Mouse (Mus musculus) CH12.LX (cell line): ENCODE data around the gene Mark4.

Experiments
- CTCF ChIP-seq, 2 experiments: IDR thresholded peaks in 1 of 2; conservative IDR thresholded peaks in 1 of 2; 2 replicates each; pipeline ENCODE4 v1.5.1; 2011 to 2012; ENCODE audit warnings: low read depth in 2 of 2, low read length in 2 of 2, improper control_type of control experiment in 1 of 2, inconsistent platforms in 1 of 2, mild to moderate bottlenecking in 1 of 2, moderate library complexity in 1 of 2
- IRF4 ChIP-seq: IDR thresholded peaks from 2 replicates; pipeline ENCODE4 v1.6.1; 2014; ENCODE audit warnings: low read depth, mild to moderate bottlenecking, inconsistent platforms, low read length, improper control_type of control experiment
- MYC ChIP-seq: IDR thresholded peaks from 2 replicates; pipeline ENCODE4 v1.6.1; 2011; ENCODE audit warnings: low read depth, mild to moderate bottlenecking, improper control_type of control experiment, low read length

- TF ChIP-seq CTCF (conservative IDR thresholded peaks at IDR 0.05 in 1 of 2, IDR thresholded peaks at IDR 0.05 in 1 of 2; ENCODE audit: low read depth in 2 of 2, low read length in 2 of 2) (no peak), MYC (no peak), IRF4 (no peak)
These were observed 27.9 kb upstream of the Mark4 start for GRCm38 (mm10) chr7:19486549-19486948.
